Mouse (Mus musculus) large intestine, adult 2 months (tissue): ENCODE data around the gene Selenof. TPM values are rescaled to one million over a fixed set of nuclear protein-coding genes. Genes with fewer than 3 reads are reported as not detected.
"Not testable (repeated sequence)": the region's sequence is repeated elsewhere in the genome, so short reads cannot be mapped to it uniquely, and the experiment has no call there.

ENCODE experiments used
- DNase-seq: peaks from one replicate; pipeline ENCODE4 v3.0.0-alpha.2; 2012; ENCODE audit warnings: low read depth, low spot score
- WGBS: fragments of 180-500 bp; shearing (Covaris S2); methylation state at CpG from one replicate; pipeline ENCODE4 v1.1.7; 2018; 5-methylcytosine and 5-hydroxymethylcytosine counted together
- polyA plus RNA-seq: library from polyadenylated mRNA; depleted of rRNA; stranded (reverse); fragments of >200 nt; gene quantifications from 2 replicates; pipeline ENCODE4 v1.2.3, GENCODE M21; 2012

Gene Selenof
- polyA plus RNA-seq, 1 experiment, result 129 TPM

DNA sequence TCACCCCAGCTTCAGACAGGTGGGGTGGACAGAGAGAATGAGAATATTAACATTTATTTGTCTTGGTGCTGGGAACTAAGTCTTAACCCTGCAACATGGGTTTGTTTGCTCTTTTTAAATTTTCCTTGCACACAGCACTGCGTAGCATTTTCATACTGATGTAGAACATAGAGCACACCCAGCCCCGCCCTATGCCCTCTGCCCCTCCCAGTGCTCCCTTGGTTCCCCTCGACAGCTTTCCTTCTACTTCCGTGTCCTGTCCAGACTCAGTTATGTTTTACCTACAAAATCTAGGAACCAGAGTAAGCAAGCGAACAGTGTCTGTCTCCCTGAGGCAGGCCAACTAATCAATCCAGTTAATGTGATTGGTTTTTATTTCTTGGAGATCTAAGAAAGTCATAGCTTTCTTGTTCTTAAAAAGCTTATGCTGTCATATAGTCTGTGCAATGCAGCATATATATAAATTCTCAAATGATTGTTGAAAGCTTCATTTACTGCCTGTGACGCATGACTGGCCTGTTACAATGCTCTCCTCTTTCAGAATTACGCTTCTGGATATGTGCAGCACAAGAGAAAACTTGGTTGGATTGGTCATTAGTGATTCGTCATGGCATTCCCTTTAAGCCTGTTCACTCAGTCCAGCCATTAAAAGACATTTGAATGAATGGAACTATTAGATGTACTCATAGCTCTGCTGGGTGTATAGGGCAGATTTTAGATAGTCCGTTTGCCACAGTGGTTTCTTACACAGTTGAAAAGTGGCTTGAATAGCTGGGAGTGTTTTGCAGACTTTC, 23.1 kb downstream of the Selenof start:
- no peak for DNase-seq
- 67% methylated on average over 9 of the region's 9 CpGs for WGBS

DNA sequence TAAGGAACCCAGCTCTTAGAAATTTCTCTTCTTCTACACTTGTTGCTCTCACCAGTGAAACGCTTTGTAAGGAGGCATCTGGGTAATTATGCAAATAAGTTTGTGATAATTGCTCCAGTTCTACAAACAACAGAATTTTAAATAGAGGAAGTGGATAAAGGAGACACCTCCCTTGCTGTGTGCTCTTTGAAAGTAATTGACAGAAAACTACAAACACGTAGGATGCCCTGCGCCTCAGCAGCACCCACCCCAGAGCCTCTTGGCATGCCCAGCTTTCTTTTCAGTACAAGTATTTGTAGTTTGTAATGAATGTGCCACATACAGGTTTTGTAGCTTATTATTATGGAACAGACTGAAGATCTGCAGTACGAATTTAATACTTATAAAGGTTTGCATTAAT, 27.0 kb downstream of the Selenof start:
- 81% methylated on average over 4 of the region's 4 CpGs for WGBS
- DNase-seq, result no peak

DNA sequence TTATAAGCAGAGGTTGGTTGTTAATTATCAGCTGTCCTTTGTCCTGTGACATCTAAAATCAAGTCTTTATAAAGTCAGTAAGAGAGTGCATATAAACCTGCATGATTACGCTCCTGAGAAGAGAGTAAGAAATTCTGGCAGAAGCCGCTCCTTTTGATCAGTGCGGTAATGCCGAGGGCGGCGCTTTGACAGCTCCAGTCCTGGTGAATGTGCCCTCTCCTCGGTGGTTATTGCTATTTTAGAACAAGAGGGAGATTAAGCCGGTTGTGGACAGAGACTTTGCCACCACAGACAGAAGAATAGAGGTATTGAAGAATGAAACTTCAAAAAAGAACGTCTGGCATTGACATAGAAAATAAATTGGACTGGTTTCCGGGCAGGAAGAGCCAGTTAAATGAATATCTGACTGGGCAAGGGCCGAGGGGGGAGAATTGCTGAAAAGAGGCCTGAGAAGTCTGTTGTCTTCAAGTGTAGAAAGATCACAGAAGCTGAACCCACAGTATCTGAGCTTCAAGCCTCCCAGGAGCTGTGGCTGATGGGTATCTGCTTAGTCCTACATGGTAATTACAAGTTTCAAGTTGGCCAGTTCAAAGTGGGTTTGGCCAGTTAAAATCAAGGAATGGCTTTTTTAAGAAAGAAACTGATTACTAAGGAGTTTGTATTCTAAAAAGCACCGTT, 27.8 kb downstream of the Selenof start:
- DNase-seq, result no peak
- WGBS, result 84% methylated on average over 12 of the region's 12 CpGs

DNA sequence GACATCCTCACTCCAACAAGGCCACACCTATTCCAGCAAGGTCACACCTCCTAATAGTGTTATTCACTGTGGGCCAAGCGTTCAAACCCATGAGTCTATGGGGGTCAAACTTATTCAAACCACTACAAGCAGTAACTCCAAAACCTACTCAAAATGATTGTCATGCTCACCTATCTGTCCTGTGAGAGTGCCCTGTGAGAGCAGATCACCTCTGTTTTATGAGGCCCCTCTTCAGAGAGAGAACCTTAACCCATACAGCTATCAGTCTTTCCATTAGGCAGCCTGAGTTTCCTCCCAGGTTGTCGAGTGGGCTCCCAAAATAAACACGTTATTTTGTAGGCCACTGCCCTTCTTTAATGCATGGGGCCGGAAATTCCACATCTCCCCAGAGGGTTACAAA, 32.3 kb downstream of the Selenof start:
- no peak for DNase-seq
- 66% methylated on average over 4 of the region's 4 CpGs for WGBS

DNA sequence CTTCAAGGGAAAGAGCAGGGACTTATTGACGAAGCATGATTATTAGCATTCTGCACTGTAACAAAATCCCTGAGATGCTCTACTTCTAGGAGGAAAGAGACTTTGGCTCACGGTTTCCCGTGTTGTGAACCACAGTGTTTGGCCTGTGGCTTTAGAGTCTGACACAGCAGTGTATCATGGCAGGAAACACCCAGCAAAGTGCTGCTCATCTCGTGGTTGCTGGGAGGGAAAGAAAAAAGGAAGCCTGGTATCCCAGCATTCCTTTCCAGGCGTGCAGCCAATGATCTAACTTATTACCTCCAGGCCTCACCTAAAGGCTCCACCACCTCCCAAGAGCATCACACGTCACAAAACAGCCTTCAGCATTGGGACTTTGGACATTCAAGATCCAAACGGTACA, 32.7 kb downstream of the Selenof start:
- DNase-seq, result no peak
- 59% methylated on average over 7 of the region's 7 CpGs for WGBS

DNA sequence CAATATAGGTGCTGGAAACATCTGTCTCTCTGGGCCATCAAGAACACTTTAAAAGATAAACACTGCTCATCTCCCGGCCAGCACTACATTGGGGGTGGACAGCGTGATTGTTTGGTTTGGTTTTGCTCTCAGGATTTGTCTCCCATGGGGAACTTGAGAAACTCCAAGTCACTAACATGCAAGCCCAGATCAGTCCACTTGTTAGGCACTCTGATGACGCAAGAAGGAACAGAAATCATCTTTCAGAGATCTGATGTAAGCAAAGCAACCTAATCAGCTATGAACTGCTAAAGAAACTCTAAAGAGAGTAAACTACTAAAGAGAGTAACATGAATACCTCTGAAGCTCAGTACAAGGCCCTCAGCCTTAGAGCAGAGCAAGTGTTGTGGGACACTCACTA, 33.5 kb downstream of the Selenof start:
- WGBS, result 70% methylated on average over 3 of the region's 3 CpGs
- no peak for DNase-seq

DNA sequence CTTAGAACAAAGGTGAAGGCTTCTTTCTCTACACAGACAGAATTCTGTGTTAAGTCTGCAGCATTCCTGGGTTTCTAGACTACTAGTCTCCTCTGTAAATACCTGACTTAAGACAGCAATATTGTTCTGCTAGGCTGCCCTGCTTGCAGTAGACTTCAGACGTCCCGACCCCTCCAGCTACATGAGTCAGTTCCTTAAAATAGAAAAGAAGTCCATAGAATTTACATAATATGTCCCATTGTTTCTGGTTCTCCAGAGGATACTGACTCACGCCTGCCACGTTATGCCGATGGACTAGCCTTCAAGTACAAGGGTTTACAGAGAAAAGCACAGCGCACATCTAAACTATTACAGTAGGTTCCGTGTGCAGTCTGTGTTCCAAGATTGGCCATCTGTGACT, 34.1 kb downstream of the Selenof start:
- 60% methylated on average over 7 of the region's 7 CpGs for WGBS
- no peak for DNase-seq

DNA sequence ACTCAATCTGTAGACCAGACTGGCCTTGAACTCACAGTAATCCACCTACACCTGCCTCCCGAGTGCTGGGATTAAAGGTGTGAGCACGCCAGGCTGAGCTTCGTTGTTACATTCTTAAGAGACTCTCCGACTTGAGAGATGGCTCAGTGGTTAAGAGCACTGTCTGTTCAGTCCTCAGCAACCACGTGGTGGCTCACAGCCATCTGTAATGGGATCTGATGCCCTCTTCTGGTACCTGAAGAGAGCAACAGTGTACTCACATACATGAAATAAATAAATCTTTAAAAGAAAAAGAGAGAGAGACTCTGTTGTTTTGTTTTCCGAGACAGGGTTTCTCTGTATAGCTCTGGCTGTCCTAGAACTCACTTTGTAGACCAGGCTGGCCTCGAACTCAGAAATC, 35.7 kb downstream of the Selenof start:
- 71% methylated on average over 7 of the region's 7 CpGs for WGBS
- not testable (repeated sequence) for DNase-seq

DNA sequence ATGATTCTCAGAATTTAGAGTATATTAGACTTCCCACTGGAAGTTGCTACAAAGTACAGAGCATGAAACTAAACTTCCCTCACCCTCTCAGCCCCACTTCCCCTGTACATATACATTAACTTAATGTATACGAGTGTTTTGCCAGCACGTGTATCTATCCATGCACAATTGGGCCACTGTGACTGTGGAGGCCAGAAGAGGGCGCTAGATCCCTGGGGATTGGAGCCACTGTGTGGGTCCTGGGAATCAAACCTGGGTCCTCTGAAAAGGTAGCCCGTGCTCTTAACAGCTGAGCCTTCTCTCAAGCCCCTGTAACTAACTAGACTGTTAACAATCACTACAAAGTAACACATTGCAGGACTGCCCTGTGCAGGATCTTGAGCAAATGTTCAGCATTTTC, 36.3 kb downstream of the Selenof start:
- no peak for DNase-seq
- WGBS, result 72% methylated on average over 4 of the region's 4 CpGs

DNA sequence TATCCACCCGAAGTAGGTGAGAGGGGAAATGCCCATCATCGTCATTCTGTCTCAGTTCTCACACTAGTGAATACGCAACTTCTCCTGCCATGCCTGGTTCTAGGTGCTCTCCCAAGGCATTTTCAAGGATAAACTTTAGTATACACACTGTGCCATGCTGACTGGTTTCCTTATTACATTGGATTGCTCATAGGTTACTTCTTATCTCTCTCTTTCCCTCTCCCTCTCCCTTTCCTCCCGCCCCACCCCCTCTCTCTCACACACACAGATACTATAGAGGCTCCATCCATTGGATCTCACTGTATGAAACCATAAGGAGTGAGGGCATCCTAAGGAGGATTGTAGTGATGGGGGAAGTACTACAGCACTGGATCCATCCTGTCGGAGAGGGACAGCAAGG, 38.0 kb downstream of the Selenof start:
- 52% methylated on average over 5 of the region's 5 CpGs for WGBS
- DNase-seq, result no peak

DNA sequence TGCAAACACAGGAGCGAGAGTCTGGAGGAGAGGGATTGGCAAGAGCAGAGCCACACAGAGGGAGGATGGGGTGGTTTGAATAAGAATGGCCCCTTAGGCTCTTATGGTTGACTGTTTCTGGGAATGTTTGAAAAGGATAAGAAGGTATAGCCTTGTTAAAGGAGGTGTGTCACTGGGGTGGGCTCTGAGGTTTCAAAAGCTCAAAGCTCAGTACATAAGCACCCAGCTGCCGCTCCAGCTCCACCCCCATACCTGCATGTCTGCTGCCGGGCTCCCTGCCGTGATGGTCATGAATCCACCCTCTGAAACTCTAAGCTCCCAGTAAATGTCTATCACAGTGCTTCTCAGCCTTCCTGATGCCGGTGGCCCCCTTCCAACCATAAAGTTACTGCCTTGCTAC, 40.7 kb downstream of the Selenof start:
- WGBS, result 43% methylated on average over 5 of the region's 5 CpGs
- DNase-seq, result no peak

DNA sequence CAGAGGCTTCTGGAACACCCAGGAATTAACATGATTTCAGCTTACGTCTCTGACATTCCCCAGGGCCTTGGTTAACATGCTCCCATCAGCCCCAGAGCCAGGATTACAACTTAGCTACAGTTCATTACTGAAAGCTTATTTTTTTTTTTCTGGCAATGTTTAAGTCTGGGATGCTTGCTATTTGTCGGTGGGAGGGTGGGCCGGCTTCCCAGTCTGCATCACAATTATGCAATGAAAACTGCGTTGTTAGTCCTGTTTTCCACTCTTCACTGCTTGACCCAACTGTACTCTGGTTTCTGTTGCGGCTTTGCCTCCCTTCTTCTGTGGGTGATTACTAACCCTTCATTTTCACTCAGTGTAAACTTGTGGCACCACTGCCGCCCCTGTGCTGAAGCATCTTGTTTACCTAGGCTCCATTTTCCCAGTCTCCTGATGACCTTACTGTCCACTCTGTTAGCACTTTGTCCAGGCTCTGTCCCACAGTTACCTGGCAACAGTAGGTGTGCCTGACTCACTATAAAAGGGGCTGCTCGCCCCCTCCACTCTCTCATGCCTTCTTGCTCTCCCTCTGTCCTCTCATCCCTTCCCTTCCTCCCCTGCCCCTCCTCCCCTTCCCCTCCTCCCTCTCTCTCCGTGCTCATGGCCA, 41.6 kb downstream of the Selenof start:
- DNase-seq, result no peak
- WGBS, result 54% methylated on average over 8 of the region's 8 CpGs

DNA sequence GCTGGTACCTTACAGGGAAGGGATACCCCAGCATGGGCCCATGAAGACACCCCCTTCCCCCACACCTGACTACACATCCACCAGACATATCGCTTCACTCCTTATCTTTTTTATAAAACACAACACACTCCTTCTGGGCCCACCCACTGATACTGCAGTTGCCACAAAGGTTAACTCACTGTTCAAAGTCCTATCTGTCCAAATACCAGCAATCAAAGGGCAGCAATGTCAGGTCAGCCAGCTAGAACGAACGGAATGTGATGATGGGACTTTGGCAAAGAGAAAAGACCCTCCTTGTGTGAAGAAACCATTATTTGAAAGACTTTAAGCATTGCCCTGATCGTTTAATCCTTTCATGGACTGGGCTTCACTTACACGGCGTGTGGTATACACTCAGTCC, 42.3 kb downstream of the Selenof start:
- 52% methylated on average over 6 of the region's 6 CpGs for WGBS
- DNase-seq, result no peak

DNA sequence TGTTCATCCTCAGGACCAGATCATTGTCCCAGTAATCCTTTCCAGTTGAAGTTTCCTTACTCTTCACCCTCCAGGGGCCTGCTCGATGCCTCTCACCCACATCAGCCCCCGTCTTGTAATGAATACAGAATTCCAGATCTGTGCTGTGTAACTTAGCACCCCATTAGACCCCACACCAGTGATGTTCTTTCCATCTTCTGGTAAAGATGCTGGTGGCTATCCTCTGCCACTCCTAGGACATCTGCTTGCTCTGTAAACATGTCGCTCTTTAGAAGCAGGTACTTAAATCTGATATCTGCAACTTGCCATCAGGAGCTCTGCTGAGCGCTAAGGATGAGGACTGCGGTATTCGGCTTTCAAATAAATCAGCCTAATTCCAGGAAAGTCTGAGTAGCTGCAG, 44.2 kb downstream of the Selenof start:
- 68% methylated on average over 6 of the region's 6 CpGs for WGBS
- DNase-seq, result no peak

DNA sequence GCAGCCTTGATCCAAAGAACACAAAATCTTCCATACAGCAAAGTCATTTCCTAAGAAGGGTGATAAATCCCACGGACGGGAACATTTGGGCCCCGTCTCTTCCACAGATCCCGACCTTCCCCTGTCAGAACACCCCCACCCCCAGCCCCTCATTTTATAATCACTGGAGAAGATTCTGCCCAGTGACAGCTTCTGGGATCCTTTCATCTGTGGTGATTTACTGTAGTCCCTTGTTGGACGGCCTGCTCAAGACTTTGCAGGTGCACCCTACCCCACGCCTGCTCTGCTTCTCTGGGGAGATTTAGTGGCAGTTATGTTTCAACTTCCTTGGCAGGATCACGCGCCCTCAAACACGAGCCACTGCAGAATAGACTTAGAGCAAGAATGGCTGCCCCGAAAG, 44.6 kb downstream of the Selenof start:
- DNase-seq, result no peak
- WGBS, result 67% methylated on average over 10 of the region's 10 CpGs

DNA sequence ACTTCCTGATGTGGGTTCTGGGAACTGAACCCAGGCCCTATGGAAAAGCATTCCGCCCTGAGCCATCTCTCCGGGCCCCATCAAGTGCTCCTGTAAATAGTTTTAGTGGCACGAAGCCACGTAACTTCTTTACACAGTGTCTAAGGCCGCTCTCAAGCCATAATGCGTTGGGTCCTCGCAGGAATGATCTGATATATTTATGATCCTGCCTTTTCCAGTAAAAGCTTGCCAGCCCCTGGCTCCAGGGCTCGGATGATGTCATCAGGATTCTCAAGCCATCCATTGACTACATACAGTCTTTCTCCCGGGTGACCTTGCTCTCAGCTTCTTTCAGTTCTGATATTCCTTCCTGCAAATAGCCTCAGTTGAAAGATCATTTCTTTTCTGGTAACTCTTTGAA, 45.4 kb downstream of the Selenof start:
- 28% methylated on average over 9 of the region's 9 CpGs for WGBS
- DNase-seq, result no peak

DNA sequence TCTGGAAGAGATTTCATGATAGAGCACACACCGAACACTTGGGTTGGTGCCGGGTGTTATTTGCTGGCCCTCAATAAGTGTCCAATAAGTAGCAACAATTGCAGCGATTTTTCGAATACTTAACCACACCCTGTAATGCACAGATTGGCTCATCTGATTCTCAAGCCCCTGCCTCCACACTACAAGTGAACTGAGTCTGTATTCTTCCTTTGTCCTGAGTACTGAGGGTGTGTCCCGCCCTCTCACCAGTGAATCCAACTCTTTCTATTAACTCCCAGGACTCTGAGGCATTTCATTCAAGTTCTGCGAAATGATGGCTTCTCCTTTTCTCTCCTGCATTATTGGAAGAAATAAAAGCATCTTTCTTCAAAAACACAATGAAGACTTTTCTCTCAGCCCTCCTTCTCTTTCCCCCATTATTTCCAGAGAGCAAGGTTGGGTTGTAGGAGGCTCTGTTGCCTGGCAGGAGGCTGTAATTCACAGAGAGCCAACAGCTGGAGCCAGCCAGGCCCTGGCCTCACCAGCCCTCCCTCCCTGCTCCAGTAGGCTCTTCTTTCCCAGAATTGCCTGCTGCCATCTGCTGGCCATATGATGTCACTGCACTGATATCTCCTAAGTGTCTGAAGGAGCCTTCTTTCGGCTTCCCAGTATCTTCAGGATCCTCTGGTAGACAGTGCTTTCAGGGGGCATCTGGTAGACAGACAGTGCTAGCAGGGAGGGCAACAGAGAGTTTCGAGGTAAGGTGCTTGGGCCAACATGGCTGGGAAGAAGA, 46.7 kb downstream of the Selenof start:
- peak; percentile 62 for DNase-seq
- 58% methylated on average over 8 of the region's 8 CpGs for WGBS

DNA sequence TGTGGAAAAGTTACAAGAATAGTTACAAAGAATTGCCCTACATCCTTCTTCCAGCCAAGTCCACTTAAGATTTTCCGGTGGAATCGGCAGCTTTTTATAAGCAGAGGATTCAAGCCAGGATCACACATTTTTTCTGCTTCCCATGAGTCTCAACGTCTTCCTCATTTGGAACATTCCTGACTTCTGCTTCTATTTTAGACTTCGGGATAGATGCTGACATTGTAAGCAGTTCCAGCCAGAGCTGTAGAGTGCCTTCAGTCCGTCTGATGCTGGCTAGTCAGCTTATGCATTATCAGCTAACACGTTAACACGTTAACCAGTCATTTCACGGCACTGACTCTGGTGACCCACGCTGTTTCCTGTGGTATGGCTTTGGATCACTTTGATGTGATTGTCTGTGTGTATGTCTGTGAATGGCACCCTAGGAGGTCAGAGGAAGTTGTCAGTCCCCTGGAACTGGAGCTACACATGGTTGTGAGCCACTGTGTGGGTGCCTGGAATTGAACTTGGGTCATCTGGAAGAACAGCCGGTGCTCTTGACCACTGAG, 47.6 kb downstream of the Selenof start:
- DNase-seq, result no peak
- WGBS, result 64% methylated on average over 10 of the region's 10 CpGs

DNA sequence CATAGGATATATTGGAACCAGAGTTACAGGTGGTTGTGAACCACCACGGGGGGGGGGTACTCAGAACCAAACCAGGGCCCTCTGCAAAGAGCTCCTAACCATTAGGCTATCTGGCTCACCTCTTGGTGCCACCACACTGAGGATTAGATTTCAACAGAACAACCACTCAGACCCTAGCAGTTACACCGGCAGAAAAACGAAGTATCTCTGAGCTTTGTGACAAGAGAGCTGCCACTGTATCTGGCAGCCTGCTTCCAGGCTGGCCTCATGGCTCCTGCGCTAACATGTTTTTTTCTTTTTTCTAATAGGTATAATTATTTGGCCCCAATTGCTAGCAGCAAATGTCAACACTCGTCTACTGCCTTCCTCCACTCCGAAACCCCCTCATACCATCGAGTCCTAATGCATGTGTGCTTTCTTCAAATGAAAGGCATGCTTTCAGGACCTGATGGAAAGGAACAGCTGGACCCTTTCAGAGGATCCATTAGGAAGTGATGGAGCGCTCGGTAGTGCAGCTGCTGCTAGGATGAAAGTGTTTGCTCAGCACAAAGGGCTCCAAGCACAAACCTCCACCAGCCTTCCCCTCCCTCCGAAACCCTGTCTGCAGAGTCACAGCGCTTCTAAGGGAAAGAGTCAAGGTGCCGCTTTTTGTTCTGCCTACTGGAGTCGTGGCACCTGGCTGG, 53.0 kb downstream of the Selenof start:
- no peak for DNase-seq
- WGBS, result 82% methylated on average over 13 of the region's 13 CpGs
